ENCODE assay signal across 1 mouse cellular context in genomic region chr1:172551009-172551408, GRCm38 (mm10).
TF ChIP-seq lines count a peak whose summit lies in the region.

No protein-coding gene starts in this region.

TF ChIP-seq in CH12.LX, 34 proteins besides CTCF, POLR2A, EP300 and RAD21 (continued from another document):
- TF ChIP-seq POLR2AphosphoS2 (IDR thresholded peaks at IDR 0.05; ENCODE audit: low read depth, low read length) (no peak), KAT2A (IDR thresholded peaks at IDR 0.05; ENCODE audit: insufficient replicate concordance, low read length) (no peak), ZMIZ1 (IDR thresholded peaks at IDR 0.05; ENCODE audit: low read depth, low read length) (no peak), MEF2A (IDR thresholded peaks at IDR 0.05; ENCODE audit: borderline replicate concordance, low read depth, low read length) (no peak), ZC3H11A (IDR thresholded peaks at IDR 0.05; ENCODE audit: low read depth, low read length) (no peak), IRF4 (IDR thresholded peaks at IDR 0.05; ENCODE audit: low read depth, low read length) (no peak), RCOR1 (conservative IDR thresholded peaks at IDR 0.05; ENCODE audit: low read depth, low read length) (no peak)
